Mouse (Mus musculus) midbrain, embryonic 16.5 days (tissue): ENCODE data around the gene Dhrs2. TPM values are rescaled to one million over a fixed set of nuclear protein-coding genes. Genes with fewer than 3 reads are reported as not detected.

Experiments used
- ATAC-seq: fragments of 200-750 bp; cut with Nextera tagmentation; 2 replicates; pipeline ENCODE4 v1.8.0; 2017; ENCODE audit warnings: moderate TSS enrichment
- H3K27ac ChIP-seq: fragments of 300-500 bp; sonication (generic); 2 replicates; pipeline ENCODE4 v1.5.1; 2014; ENCODE audit warnings: mild to moderate bottlenecking, low read length, mixed read lengths
- H3K27me3 ChIP-seq: fragments of 300-500 bp; sonication (generic); 2 replicates; pipeline ENCODE4 v1.6.1; 2014; ENCODE audit warnings: low read depth, low read length, mixed read lengths; ENCODE audit not compliant: control insufficient read depth, insufficient read depth
- H3K36me3 ChIP-seq: fragments of 300-500 bp; sonication (generic); 2 replicates; pipeline ENCODE4 v1.6.1; 2014; ENCODE audit warnings: mild to moderate bottlenecking, low read length, moderate library complexity, mixed read lengths; ENCODE audit not compliant: control insufficient read depth, insufficient read depth
- H3K4me1 ChIP-seq: fragments of 300-500 bp; sonication (generic); 2 replicates; pipeline ENCODE4 v1.6.1; 2014; ENCODE audit warnings: mild to moderate bottlenecking, low read length, mixed read lengths; ENCODE audit not compliant: control insufficient read depth, insufficient read depth
- H3K4me2 ChIP-seq: fragments of 300-500 bp; sonication (generic); 2 replicates; pipeline ENCODE4 v1.6.1; 2014; ENCODE audit warnings: mild to moderate bottlenecking, low read length, mixed read lengths
- H3K4me3 ChIP-seq: fragments of 300-500 bp; sonication (generic); 2 replicates; pipeline ENCODE4 v1.5.1; 2014; ENCODE audit warnings: low read depth, mild to moderate bottlenecking, low read length, moderate library complexity, mixed read lengths
- H3K9ac ChIP-seq: fragments of 300-500 bp; sonication (generic); 2 replicates; pipeline ENCODE4 v1.6.1; 2014; ENCODE audit warnings: low read depth, low read length, mixed read lengths
- H3K9me3 ChIP-seq: fragments of 300-500 bp; sonication (generic); replicated peaks from 2 replicates; pipeline ENCODE4 v1.6.1; 2014; ENCODE audit warnings: mild to moderate bottlenecking, low read length, mixed read lengths; ENCODE audit not compliant: control insufficient read depth, poor library complexity, severe bottlenecking
- WGBS: fragments of 180-500 bp; shearing (Covaris S2); extraction: QIAGEN DNeasy Blood & Tissue Kit; methylation state at CpG from one replicate; pipeline ENCODE4 v1.1.7; 2014; 5-methylcytosine and 5-hydroxymethylcytosine counted together
- polyA plus RNA-seq: library from polyadenylated mRNA; unstranded; fragments of >200 nt; fragmentation: Nextera tagmentation; extraction: Ambion mirVana; gene quantifications from 2 replicates; pipeline ENCODE4 v1.2.1, GENCODE M21; 2015

Gene Dhrs2
- polyA plus RNA-seq, 1 experiment from 2014 or later = 0.57 TPM

GRCm38 (mm10) chr14:55193876-55194635 lies 27.8 kb upstream of the Dhrs2 start:
- H3K27ac ChIP-seq = no peak overlapping the region
- WGBS = 78% methylated on average over 14 of the region's 14 CpGs
- no peak overlapping the region for H3K4me3 ChIP-seq
- H3K4me1 ChIP-seq = peaks cover 14% of the 10 kb centered on the region
- no peak overlapping the region for H3K9ac ChIP-seq
- no peak overlapping the region for H3K4me2 ChIP-seq
- ATAC-seq = no peak
- H3K27me3 ChIP-seq = no peaks in the 10 kb centered on the region
- H3K9me3 ChIP-seq = no peaks in the 10 kb centered on the region
- H3K36me3 ChIP-seq = no peaks in the 10 kb centered on the region

- Histone ChIP-seq H3K36me3 (no peaks in the 10 kb centered on the region), H3K9me3 (no peaks in the 10 kb centered on the region), H3K4me1 (peaks cover 6% of the 10 kb centered on the region), H3K9ac (no peak overlapping the region), H3K27me3 (no peaks in the 10 kb centered on the region), H3K4me3 (no peak overlapping the region), H3K4me2 (no peak overlapping the region), H3K27ac (no peak overlapping the region)
- WGBS = 56% methylated on average over 6 of the region's 6 CpGs
- ATAC-seq = no peak
These were observed 27.0 kb upstream of the Dhrs2 start for GRCm38 (mm10) chr14:55194786-55195185.

- no peaks in the 10 kb centered on the region for H3K9me3 ChIP-seq
- H3K36me3 ChIP-seq = no peaks in the 10 kb centered on the region
- no peak overlapping the region for H3K27ac ChIP-seq
- no peak for ATAC-seq
- H3K9ac ChIP-seq = no peak overlapping the region
- H3K4me2 ChIP-seq = no peak overlapping the region
- H3K4me1 ChIP-seq = no peaks in the 10 kb centered on the region
- WGBS = 79% methylated on average over 2 of the region's 2 CpGs
- H3K27me3 ChIP-seq = no peaks in the 10 kb centered on the region
- H3K4me3 ChIP-seq = no peak overlapping the region
These were observed 24.7 kb upstream of the Dhrs2 start for GRCm38 (mm10) chr14:55197121-55197520.

GRCm38 (mm10) chr14:55198187-55198586 lies 23.6 kb upstream of the Dhrs2 start:
- H3K9ac ChIP-seq = no peak overlapping the region
- no peak overlapping the region for H3K4me2 ChIP-seq
- H3K27me3 ChIP-seq = no peaks in the 10 kb centered on the region
- no peak for ATAC-seq
- H3K27ac ChIP-seq = no peak overlapping the region
- no peaks in the 10 kb centered on the region for H3K9me3 ChIP-seq
- no peak overlapping the region for H3K4me3 ChIP-seq
- WGBS = 96% methylated on average over 2 of the region's 2 CpGs
- H3K36me3 ChIP-seq = no peaks in the 10 kb centered on the region
- H3K4me1 ChIP-seq = no peaks in the 10 kb centered on the region

GRCm38 (mm10) chr14:55204544-55204943 lies 17.3 kb upstream of the Dhrs2 start:
- Histone ChIP-seq H3K36me3 (no peaks in the 10 kb centered on the region), H3K4me2 (no peak overlapping the region; the same call in 1 of the 2 replicates), H3K9me3 (no peaks in the 10 kb centered on the region), H3K27me3 (no peaks in the 10 kb centered on the region), H3K4me3 (no peak overlapping the region), H3K4me1 (peaks cover 23% of the 10 kb centered on the region), H3K27ac (peak overlapping the region; percentile 80), H3K9ac (no peak overlapping the region)
- 63% methylated on average over 3 of the region's 3 CpGs for WGBS
- peak; percentile 59 for ATAC-seq

- peak overlapping the region; percentile 80 for H3K27ac ChIP-seq
- H3K36me3 ChIP-seq = no peaks in the 10 kb centered on the region
- peak overlapping the region; percentile 17; the same call in 1 of the 2 replicates for H3K4me2 ChIP-seq
- peak; percentile 99 for ATAC-seq
- no peak overlapping the region for H3K9ac ChIP-seq
- H3K4me3 ChIP-seq = no peak overlapping the region
- no peaks in the 10 kb centered on the region for H3K9me3 ChIP-seq
- H3K27me3 ChIP-seq = no peaks in the 10 kb centered on the region
- WGBS = 14% methylated on average over 3 of the region's 3 CpGs
- peaks cover 23% of the 10 kb centered on the region for H3K4me1 ChIP-seq
These were observed 16.6 kb upstream of the Dhrs2 start for GRCm38 (mm10) chr14:55205045-55205750.

- no peaks in the 10 kb centered on the region for H3K27me3 ChIP-seq
- H3K9ac ChIP-seq = no peak overlapping the region
- H3K4me2 ChIP-seq = no peak overlapping the region
- H3K4me1 ChIP-seq = peaks cover 23% of the 10 kb centered on the region
- no peak for ATAC-seq
- no peak overlapping the region for H3K4me3 ChIP-seq
- H3K36me3 ChIP-seq = no peaks in the 10 kb centered on the region
- WGBS = 94% methylated on average over 2 of the region's 2 CpGs
- H3K9me3 ChIP-seq = no peaks in the 10 kb centered on the region
- no peak overlapping the region for H3K27ac ChIP-seq
These were observed 13.5 kb upstream of the Dhrs2 start for GRCm38 (mm10) chr14:55208306-55208705.

GRCm38 (mm10) chr14:55213621-55214020 lies 8.2 kb upstream of the Dhrs2 start:
- Histone ChIP-seq H3K27me3 (no peaks in the 10 kb centered on the region), H3K4me3 (no peak overlapping the region), H3K9ac (no peak overlapping the region), H3K36me3 (no peaks in the 10 kb centered on the region), H3K27ac (no peak overlapping the region), H3K9me3 (no peaks in the 10 kb centered on the region), H3K4me1 (no peaks in the 10 kb centered on the region), H3K4me2 (no peak overlapping the region)
- no peak for ATAC-seq
- 89% methylated on average over 3 of the region's 3 CpGs for WGBS

GRCm38 (mm10) chr14:55214507-55214906 lies 7.3 kb upstream of the Dhrs2 start:
- H3K9ac ChIP-seq = no peak overlapping the region
- WGBS = 58% methylated on average over 4 of the region's 4 CpGs
- H3K4me3 ChIP-seq = no peak overlapping the region
- H3K9me3 ChIP-seq = no peaks in the 10 kb centered on the region
- H3K36me3 ChIP-seq = no peaks in the 10 kb centered on the region
- H3K4me2 ChIP-seq = no peak overlapping the region
- H3K27me3 ChIP-seq = no peaks in the 10 kb centered on the region
- ATAC-seq = no peak
- H3K27ac ChIP-seq = no peak overlapping the region
- no peaks in the 10 kb centered on the region for H3K4me1 ChIP-seq
